23 mouse cellular contexts compared by ENCODE assay signal in the genomic region with DNA sequence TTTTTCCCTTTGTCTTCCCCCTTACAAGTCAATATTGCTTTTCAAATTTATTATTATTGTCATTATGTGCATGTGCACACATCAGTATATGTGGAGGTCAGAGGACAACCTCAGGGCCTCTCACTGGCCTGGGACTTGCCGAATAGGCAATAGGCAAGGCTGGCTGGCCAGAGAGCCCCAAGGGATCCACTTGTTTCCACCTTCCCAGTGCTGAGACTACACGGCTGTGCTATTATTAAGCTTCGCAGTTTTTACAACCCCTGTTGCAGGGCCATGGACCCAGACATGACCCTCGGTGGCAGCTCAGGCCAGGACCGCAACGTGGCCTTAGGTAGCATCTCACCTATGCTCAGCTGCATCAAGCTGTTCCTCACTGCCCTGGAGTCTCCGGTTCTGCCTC. TPM values are rescaled to one million over a fixed set of nuclear protein-coding genes. Genes with fewer than 3 reads are reported as not detected.
DNase-seq lines count a peak whose midpoint lies in the region; ATAC-seq lines count a peak whose summit lies in the region.
"Had no signal": no experiment of that assay in that cellular context is flagged by ENCODE, and none has a peak within 500 bp of the region (broad histone marks: within the 10 kb centered on the region; RNA-seq: fewer than 3 reads in every experiment).

No protein-coding gene starts in this region.

- WGBS in hindbrain, embryonic 10.5 days: 81% methylated on average over 7 of the region's 7 CpGs
- WGBS in hindbrain, embryonic 11.5 days: 81% methylated on average over 7 of the region's 7 CpGs
- WGBS in forebrain, embryonic 14.5 days: 84% methylated on average over 7 of the region's 7 CpGs
- 92% methylated on average over 7 of the region's 7 CpGs for WGBS in forebrain, embryonic 16.5 days
- 79% methylated on average over 7 of the region's 7 CpGs for WGBS in midbrain, embryonic 14.5 days

- 0 out of 2 replicates have a peak overlapping the region, but pooled peaks have one; percentile 31 for H3K27ac ChIP-seq in hindbrain, embryonic 10.5 days
- no peak overlapping the region for H3K27ac ChIP-seq in hindbrain, embryonic 11.5 days (ENCODE audit: low read depth, low read length)
- H3K27ac ChIP-seq in forebrain, embryonic 14.5 days (ENCODE audit: low read depth, low read length): peak overlapping the region; percentile 81
- peak overlapping the region; percentile 89 for H3K27ac ChIP-seq in forebrain, embryonic 16.5 days (ENCODE audit: low read length)
- H3K27ac ChIP-seq in midbrain, embryonic 14.5 days (replicated peaks; ENCODE audit: low read depth, low read length): peak overlapping the region; percentile 10
- H3K27ac ChIP-seq: embryonic facial prominence, embryonic 15.5 days; gastrocnemius, adult 2 months; limb, embryonic 12.5 days; liver, embryonic 12.5 days; stomach, embryonic 15.5 days had no signal

- no peak for DNase-seq in hindbrain, embryonic 10.5 days (ENCODE audit: low spot score)
- no peak for DNase-seq in hindbrain, embryonic 11.5 days (ENCODE audit: low spot score)
- DNase-seq in forebrain, embryonic 14.5 days (ENCODE audit: low spot score): no peak
- DNase-seq in midbrain, embryonic 14.5 days: no peak
- no peak for DNase-seq in kidney, adult 9 months
- no peak for DNase-seq in B cell, adult 2 months
- DNase-seq in urinary bladder, postnatal 10 days (ENCODE audit: low spot score): no peak
- DNase-seq: gastrocnemius, adult 2 months; heart, adult 11 months; heart, postnatal 14 days; kidney, adult 2 months; kidney, postnatal 14 days; lung, embryonic 14.5 days; lung, postnatal 4 days; thymus, adult 18-20 months; thymus, postnatal 4 days had no signal

- H3K4me3 ChIP-seq in hindbrain, embryonic 10.5 days: no peak overlapping the region
- no peak overlapping the region for H3K4me3 ChIP-seq in hindbrain, embryonic 11.5 days (ENCODE audit: low read depth, low read length)
- no peak overlapping the region for H3K4me3 ChIP-seq in forebrain, embryonic 14.5 days (ENCODE audit: low read depth, low read length)
- H3K4me3 ChIP-seq in forebrain, embryonic 16.5 days (replicated peaks; ENCODE audit: low read length): no peak overlapping the region
- no peak overlapping the region for H3K4me3 ChIP-seq in midbrain, embryonic 14.5 days (replicated peaks; ENCODE audit: low read depth, low read length)
- H3K4me3 ChIP-seq: embryonic facial prominence, embryonic 15.5 days; gastrocnemius, adult 2 months; heart, embryonic 12.5 days; limb, embryonic 12.5 days; liver, embryonic 12.5 days; stomach, embryonic 15.5 days had no signal

- no peak overlapping the region for H3K9ac ChIP-seq in hindbrain, embryonic 11.5 days (ENCODE audit: low read depth, low read length)
- H3K9ac ChIP-seq in forebrain, embryonic 14.5 days (ENCODE audit: low read length): no peak overlapping the region
- H3K9ac ChIP-seq in forebrain, embryonic 16.5 days (replicated peaks; ENCODE audit: low read depth, low read length): no peak overlapping the region
- H3K9ac ChIP-seq in midbrain, embryonic 14.5 days (replicated peaks; ENCODE audit: low read length): no peak overlapping the region
- H3K9ac ChIP-seq: embryonic facial prominence, embryonic 15.5 days; heart, embryonic 12.5 days; limb, embryonic 12.5 days; liver, embryonic 12.5 days; lung, embryonic 14.5 days; stomach, embryonic 15.5 days had no signal

- peaks cover 10% of the 10 kb centered on the region for H3K4me1 ChIP-seq in hindbrain, embryonic 10.5 days (replicated peaks)
- H3K4me1 ChIP-seq in hindbrain, embryonic 11.5 days (replicated peaks; ENCODE audit: control insufficient read depth, insufficient read depth, low read length): no peaks in the 10 kb centered on the region
- 0 out of 2 replicates have a peak, but pooled peaks cover 3% of the 10 kb centered on the region for H3K4me1 ChIP-seq in forebrain, embryonic 14.5 days (ENCODE audit: control insufficient read depth, insufficient read depth, low read length)
- peaks cover 12% of the 10 kb centered on the region for H3K4me1 ChIP-seq in forebrain, embryonic 16.5 days (replicated peaks; ENCODE audit: control insufficient read depth, insufficient read depth, low read length)
- peaks cover 9% of the 10 kb centered on the region for H3K4me1 ChIP-seq in midbrain, embryonic 14.5 days (ENCODE audit: control insufficient read depth, insufficient read depth, low read length)
- H3K4me1 ChIP-seq: embryonic facial prominence, embryonic 15.5 days; heart, embryonic 12.5 days; limb, embryonic 12.5 days; liver, embryonic 12.5 days; stomach, embryonic 15.5 days had no signal

- no peak for ATAC-seq in hindbrain, embryonic 11.5 days (ENCODE audit: low FRiP score)
- ATAC-seq in forebrain, embryonic 14.5 days: peak; percentile 24; the same call in 1 of the 2 replicates
- peak; percentile 5; the same call in 1 of the 2 replicates for ATAC-seq in forebrain, embryonic 16.5 days
- ATAC-seq in midbrain, embryonic 14.5 days (ENCODE audit: low FRiP score, low TSS enrichment): no peak
- ATAC-seq: inflammation-experienced regulatory T-cells, adult 6 months; liver, embryonic 12.5 days had no signal

- no peaks in the 10 kb centered on the region for H3K36me3 ChIP-seq in hindbrain, embryonic 10.5 days
- H3K36me3 ChIP-seq in hindbrain, embryonic 11.5 days (ENCODE audit: control insufficient read depth, insufficient read depth, low read length): no peaks in the 10 kb centered on the region
- no peaks in the 10 kb centered on the region for H3K36me3 ChIP-seq in forebrain, embryonic 14.5 days (ENCODE audit: control insufficient read depth, insufficient read depth, low read length)
- no peaks in the 10 kb centered on the region for H3K36me3 ChIP-seq in forebrain, embryonic 16.5 days (ENCODE audit: control insufficient read depth, insufficient read depth)
- H3K36me3 ChIP-seq in midbrain, embryonic 14.5 days (ENCODE audit: control insufficient read depth, insufficient read depth, low read length): no peaks in the 10 kb centered on the region
- H3K36me3 ChIP-seq: embryonic facial prominence, embryonic 15.5 days; heart, embryonic 12.5 days; limb, embryonic 12.5 days; liver, embryonic 12.5 days; stomach, embryonic 15.5 days had no signal

- H3K4me2 ChIP-seq in hindbrain, embryonic 11.5 days (replicated peaks; ENCODE audit: low read depth, low read length): no peak overlapping the region
- H3K4me2 ChIP-seq in forebrain, embryonic 14.5 days (ENCODE audit: low read length): no peak overlapping the region
- no peak overlapping the region for H3K4me2 ChIP-seq in forebrain, embryonic 16.5 days (ENCODE audit: low read length)
- no peak overlapping the region for H3K4me2 ChIP-seq in midbrain, embryonic 14.5 days (ENCODE audit: low read length)
- H3K4me2 ChIP-seq: embryonic facial prominence, embryonic 15.5 days; heart, embryonic 12.5 days; limb, embryonic 12.5 days; liver, embryonic 12.5 days; lung, embryonic 14.5 days; stomach, embryonic 15.5 days had no signal

- H3K27me3 ChIP-seq in hindbrain, embryonic 10.5 days (ENCODE audit: insufficient read depth, poor library complexity, severe bottlenecking): no peaks in the 10 kb centered on the region
- no peaks in the 10 kb centered on the region for H3K27me3 ChIP-seq in hindbrain, embryonic 11.5 days (ENCODE audit: control insufficient read depth, insufficient read depth, low read length)
- no peaks in the 10 kb centered on the region for H3K27me3 ChIP-seq in forebrain, embryonic 14.5 days (replicated peaks; ENCODE audit: control insufficient read depth, insufficient read depth, low read length)
- no peaks in the 10 kb centered on the region for H3K27me3 ChIP-seq in forebrain, embryonic 16.5 days (replicated peaks; ENCODE audit: control insufficient read depth, insufficient read depth, low read length)
- H3K27me3 ChIP-seq in midbrain, embryonic 14.5 days (ENCODE audit: control insufficient read depth, insufficient read depth, low read length): no peaks in the 10 kb centered on the region
- H3K27me3 ChIP-seq: embryonic facial prominence, embryonic 15.5 days; heart, embryonic 12.5 days; limb, embryonic 12.5 days; liver, embryonic 12.5 days; stomach, embryonic 15.5 days had no signal

- no peaks in the 10 kb centered on the region for H3K9me3 ChIP-seq in hindbrain, embryonic 10.5 days
- H3K9me3 ChIP-seq in hindbrain, embryonic 11.5 days (ENCODE audit: control insufficient read depth, low read length): no peaks in the 10 kb centered on the region
- H3K9me3 ChIP-seq in forebrain, embryonic 14.5 days (replicated peaks; ENCODE audit: control insufficient read depth, low read length): no peaks in the 10 kb centered on the region
- no peaks in the 10 kb centered on the region for H3K9me3 ChIP-seq in forebrain, embryonic 16.5 days (ENCODE audit: control insufficient read depth, low read length)
- H3K9me3 ChIP-seq in midbrain, embryonic 14.5 days (ENCODE audit: control insufficient read depth, low read length): no peaks in the 10 kb centered on the region
- H3K9me3 ChIP-seq: embryonic facial prominence, embryonic 15.5 days; heart, embryonic 12.5 days; limb, embryonic 12.5 days; liver, embryonic 12.5 days; stomach, embryonic 15.5 days had no signal

RNA-seq across cellular contexts. Expression of a gene that starts 33.8 kb away (rescaled TPM):
- 5.7 and 5.9 TPM in 2 replicates for polyA plus RNA-seq in hindbrain, embryonic 10.5 days (2016; fragmentation: Nextera tagmentation; extraction: Ambion mirVana)
- 2.9 and 3.4 TPM in 2 replicates for polyA plus RNA-seq in hindbrain, embryonic 11.5 days (2014; fragmentation: Nextera tagmentation; extraction: Ambion mirVana)
- polyA plus RNA-seq in forebrain, embryonic 14.5 days (2014; fragmentation: Nextera tagmentation; extraction: Ambion mirVana): 3.7 and 6.4 TPM in 2 replicates
- 7.2 and 11.0 TPM in 2 replicates for polyA plus RNA-seq in forebrain, embryonic 16.5 days (2015; fragmentation: Nextera tagmentation; extraction: Ambion mirVana)
- 9.6 and 11.4 TPM in 2 replicates for polyA plus RNA-seq in midbrain, embryonic 14.5 days (2014; fragmentation: Nextera tagmentation; extraction: Ambion mirVana)

RNA-seq across cellular contexts. Expression of a gene that starts 54.8 kb away (rescaled TPM):
- not detected in 2 replicates for polyA plus RNA-seq in hindbrain, embryonic 10.5 days (2016; fragmentation: Nextera tagmentation; extraction: Ambion mirVana)
- polyA plus RNA-seq in hindbrain, embryonic 11.5 days (2014; fragmentation: Nextera tagmentation; extraction: Ambion mirVana): not detected in 2 replicates
- polyA plus RNA-seq in forebrain, embryonic 14.5 days (2014; fragmentation: Nextera tagmentation; extraction: Ambion mirVana): not detected in 2 replicates
- polyA plus RNA-seq in forebrain, embryonic 16.5 days (2015; fragmentation: Nextera tagmentation; extraction: Ambion mirVana): not detected in 2 replicates
- not detected in 2 replicates for polyA plus RNA-seq in midbrain, embryonic 14.5 days (2014; fragmentation: Nextera tagmentation; extraction: Ambion mirVana)
- polyA plus RNA-seq: embryonic facial prominence, embryonic 15.5 days; heart, embryonic 12.5 days; inflammation-experienced regulatory T-cells, adult 6 months; kidney, adult 2 months; limb, embryonic 12.5 days; liver, embryonic 12.5 days; lung, embryonic 14.5 days; stomach, embryonic 15.5 days had no signal

Comparison
In these comparisons a context has a peak if more than half of its experiments do, and no peak if none do; other contexts are left out.
1. ATAC-seq: peak in forebrain, embryonic 14.5 days (single experiment) and forebrain, embryonic 16.5 days (single experiment); none in hindbrain, embryonic 11.5 days (single experiment) and midbrain, embryonic 14.5 days (single experiment).